Mouse (Mus musculus): ENCODE measurements at regions not wholly inside any gene's neighbourhood (a gene's known extent, or its start where the extent isn't known, plus 50 kb on each side); places are given as distances from the start of the nearest gene placed in this dataset.

DNA sequence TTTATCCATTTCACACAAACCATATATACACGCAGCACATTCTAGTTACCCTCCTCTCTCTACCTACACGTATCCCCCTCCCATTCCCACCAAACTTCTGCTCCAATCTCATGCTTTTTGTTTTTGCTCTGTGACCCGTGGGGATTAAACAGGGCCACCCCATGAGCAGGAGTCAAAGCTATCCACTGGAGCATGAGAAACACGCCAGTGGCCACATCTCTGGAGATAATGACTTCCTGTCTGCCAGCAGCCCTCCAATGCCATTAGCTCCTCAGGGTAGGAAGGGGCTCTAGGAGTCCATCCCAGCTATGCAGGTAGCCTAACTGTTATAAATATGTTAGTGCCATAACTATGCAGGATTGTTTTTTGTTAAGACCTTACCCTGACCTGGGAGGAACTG lies 141.9 kb upstream of the Grb10 start:
- no peak for DNase-seq (ENCODE audit: low read depth, low spot score)

DNA sequence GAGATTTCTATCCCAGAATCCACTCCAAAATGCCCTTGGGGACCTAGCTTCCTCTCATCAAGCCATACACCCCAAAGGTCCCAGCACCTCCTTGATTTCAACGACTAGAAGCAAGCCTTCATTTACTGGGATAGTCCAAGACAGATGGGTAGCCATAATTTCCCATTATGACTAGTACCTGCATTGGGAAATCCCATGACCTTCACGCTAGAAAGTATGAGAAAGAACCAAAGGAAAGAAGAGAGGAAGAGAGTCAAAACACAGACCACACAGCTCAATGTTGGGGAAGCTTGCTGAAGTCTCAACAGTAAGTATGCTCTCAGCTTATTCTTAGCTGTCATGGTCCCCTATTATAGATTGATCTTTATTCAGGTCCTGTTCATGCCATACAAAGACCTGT lies 133.9 kb upstream of the Grb10 start:
- DNase-seq (ENCODE audit: low read depth, low spot score): no peak

DNA sequence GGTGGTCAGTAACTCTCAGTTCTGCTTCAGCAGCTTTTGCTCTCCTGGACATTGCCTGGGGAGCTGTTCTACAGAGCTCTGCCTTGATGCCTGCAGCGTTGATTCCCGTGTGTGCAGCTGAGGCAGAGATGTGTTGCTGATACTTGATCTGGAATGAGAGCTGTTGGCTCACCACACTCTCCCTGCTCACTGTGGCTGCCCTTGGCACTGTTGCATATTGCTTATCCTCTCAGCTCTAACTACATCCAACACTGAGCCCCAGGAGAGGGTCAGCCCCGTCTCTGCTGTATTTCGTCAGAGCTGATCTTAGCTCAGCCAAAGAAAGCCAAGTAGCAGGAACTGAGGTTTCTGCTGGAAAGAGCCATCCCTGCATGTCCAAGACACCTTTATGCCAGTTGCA lies 132.8 kb upstream of the Grb10 start:
- peak; percentile 27 for DNase-seq (ENCODE audit: low read depth, low spot score)

DNA sequence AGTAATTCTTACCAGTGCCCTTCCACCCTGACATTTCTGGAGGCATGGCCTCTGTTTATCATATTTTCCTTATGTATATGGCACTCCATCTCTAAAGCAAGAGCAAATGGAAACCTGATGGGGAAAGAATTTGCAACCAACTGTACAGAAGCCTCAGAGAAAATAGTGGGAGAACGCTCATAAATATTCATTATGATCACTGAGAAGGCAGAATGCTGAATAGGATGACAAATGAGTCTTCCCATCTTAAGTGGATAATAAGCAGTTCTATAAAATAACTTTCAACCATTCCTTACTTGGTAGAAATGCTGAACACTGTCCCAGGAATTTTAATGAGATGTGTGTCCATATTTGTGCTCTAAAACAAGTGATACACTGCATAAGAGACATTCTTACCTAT lies 129.9 kb upstream of the Grb10 start:
- DNase-seq (ENCODE audit: low read depth, low spot score): no peak
